Mouse (Mus musculus) hindbrain, postnatal 0 days (tissue): ENCODE results near the gene Bnip3. TPM values are rescaled to one million over a fixed set of nuclear protein-coding genes. Genes with fewer than 3 reads are reported as not detected.

Experiments used
- ATAC-seq: fragments of 200-750 bp; cut with Nextera tagmentation; 2 replicates; pipeline ENCODE4 v1.8.0; 2017; ENCODE audit warnings: mild to moderate bottlenecking, moderate TSS enrichment, moderate library complexity
- DNase-seq: peaks from one replicate; pipeline ENCODE4 v3.0.0-alpha.2; 2015; ENCODE audit warnings: low spot score
- H3K27ac ChIP-seq: fragments of 300-500 bp; sonication (generic); 2 replicates; pipeline ENCODE4 v1.5.1; 2014; ENCODE audit warnings: mild to moderate bottlenecking
- H3K27me3 ChIP-seq: fragments of 300-500 bp; sonication (generic); 2 replicates; pipeline ENCODE4 v1.6.1; 2014; ENCODE audit warnings: low read length, mixed read lengths; ENCODE audit not compliant: insufficient read depth
- H3K36me3 ChIP-seq: fragments of 300-500 bp; sonication (generic); 2 replicates; pipeline ENCODE4 v1.6.1; 2014; ENCODE audit warnings: low read length, mixed read lengths; ENCODE audit not compliant: insufficient read depth
- H3K4me1 ChIP-seq: fragments of 300-500 bp; sonication (generic); 2 replicates; pipeline ENCODE4 v1.6.1; 2014; ENCODE audit warnings: antibody characterized with exemption, low read length, mixed read lengths; ENCODE audit not compliant: insufficient read depth
- H3K4me2 ChIP-seq: fragments of 300-500 bp; sonication (generic); 2 replicates; pipeline ENCODE4 v1.6.1; 2014; ENCODE audit warnings: low read depth, mild to moderate bottlenecking, low read length, moderate library complexity, mixed read lengths
- H3K4me3 ChIP-seq: fragments of 300-500 bp; sonication (generic); 2 replicates; pipeline ENCODE4 v1.5.1; 2014; ENCODE audit warnings: low read length
- H3K9ac ChIP-seq: fragments of 300-500 bp; sonication (generic); replicated peaks from 2 replicates; pipeline ENCODE4 v1.6.1; 2014; ENCODE audit warnings: mild to moderate bottlenecking, low read length, moderate library complexity, mixed read lengths
- H3K9me3 ChIP-seq: fragments of 300-500 bp; sonication (generic); 2 replicates; pipeline ENCODE4 v1.6.1; 2016; ENCODE audit warnings: low read length, mixed read lengths
- CTCF ChIP-seq: IDR thresholded peaks from 2 replicates; pipeline ENCODE4 v1.5.1; 2016; ENCODE audit warnings: antibody characterized with exemption, control low read depth, low read depth
- WGBS: fragments of 180-500 bp; shearing (Covaris S2); extraction: QIAGEN DNeasy Blood & Tissue Kit; methylation state at CpG from one replicate; pipeline ENCODE4 v1.1.7; 2014; 5-methylcytosine and 5-hydroxymethylcytosine counted together
- polyA plus RNA-seq: library from polyadenylated mRNA; unstranded; fragments of >200 nt; fragmentation: Nextera tagmentation; extraction: Ambion mirVana; gene quantifications from 2 replicates; pipeline ENCODE4 v1.2.1, GENCODE M21; 2015
- total RNA-seq: library from RNA; depleted of rRNA; stranded (reverse); fragments of >200 nt; gene quantifications from 2 replicates; pipeline ENCODE4 v1.2.3, GENCODE M21; 2014

The Bnip3 gene
- total and polyA plus RNA-seq, 2 experiments from 2014 or later = 162 to 170 TPM

DNA sequence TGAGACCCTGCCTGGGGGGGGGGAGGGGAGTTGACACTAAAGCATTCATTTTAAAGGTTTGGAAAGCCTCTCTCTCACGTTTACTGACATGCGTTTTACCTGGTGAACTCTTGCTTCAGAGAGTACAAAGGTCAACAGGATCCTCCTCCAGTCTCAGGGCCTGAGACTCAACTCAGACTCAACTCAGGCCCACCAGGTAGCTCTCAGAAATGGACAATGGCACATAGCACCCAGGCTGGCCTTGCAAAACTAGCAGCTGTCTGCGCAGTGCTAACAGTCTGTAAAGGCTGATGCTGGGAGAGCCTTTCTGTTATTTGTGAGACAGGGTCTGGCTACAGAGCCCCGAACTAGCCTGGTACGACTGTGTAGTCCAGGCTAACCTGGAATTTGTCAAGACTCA lies 1.3 kb downstream of the Bnip3 start:
- Histone ChIP-seq H3K4me1 (peaks cover 21% of the 10 kb centered on the region), H3K4me3 (no peak overlapping the region), H3K27ac (no peak overlapping the region), H3K36me3 (no peaks in the 10 kb centered on the region), H3K9ac (no peak overlapping the region), H3K9me3 (no peaks in the 10 kb centered on the region), H3K27me3 (no peaks in the 10 kb centered on the region), H3K4me2 (peak overlapping the region; percentile 60)
- WGBS = 70% methylated on average over 5 of the region's 5 CpGs
- TF ChIP-seq CTCF = no peak
- no peak for DNase-seq
- ATAC-seq = no peak

DNA sequence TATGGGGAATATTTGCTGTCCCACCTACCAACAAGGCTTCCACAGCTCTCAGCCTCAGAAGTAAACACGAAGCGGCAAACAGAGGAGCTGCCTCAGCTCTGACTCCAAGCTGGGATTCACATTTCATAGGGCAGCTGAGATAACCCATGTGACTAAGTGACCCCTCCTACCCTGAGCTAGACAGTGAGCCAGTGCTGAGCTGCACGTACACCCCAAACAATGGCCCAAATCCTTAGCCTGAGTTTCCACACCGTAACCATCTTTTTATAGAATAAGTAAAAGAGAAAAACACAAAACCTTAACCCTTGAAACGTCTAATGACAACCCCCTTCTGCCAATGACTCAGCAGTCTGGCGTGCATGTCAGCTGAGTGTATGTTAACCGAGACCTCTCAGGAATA lies 2.3 kb downstream of the Bnip3 start:
- 7% methylated on average over 7 of the region's 7 CpGs for WGBS
- DNase-seq = peak; percentile 44
- H3K27ac ChIP-seq = no peak overlapping the region; the same call in 1 of the 2 replicates
- H3K4me3 ChIP-seq = peak overlapping the region; percentile 15
- peaks cover 21% of the 10 kb centered on the region for H3K4me1 ChIP-seq
- peak overlapping the region; percentile 60 for H3K4me2 ChIP-seq
- H3K9ac ChIP-seq = no peak overlapping the region
- H3K27me3 ChIP-seq = no peaks in the 10 kb centered on the region
- ATAC-seq = 0 out of 2 replicates have a peak, but pooled peaks have one; percentile 44
- no peak for TF ChIP-seq CTCF
- H3K36me3 ChIP-seq = no peaks in the 10 kb centered on the region
- H3K9me3 ChIP-seq = no peaks in the 10 kb centered on the region

DNA sequence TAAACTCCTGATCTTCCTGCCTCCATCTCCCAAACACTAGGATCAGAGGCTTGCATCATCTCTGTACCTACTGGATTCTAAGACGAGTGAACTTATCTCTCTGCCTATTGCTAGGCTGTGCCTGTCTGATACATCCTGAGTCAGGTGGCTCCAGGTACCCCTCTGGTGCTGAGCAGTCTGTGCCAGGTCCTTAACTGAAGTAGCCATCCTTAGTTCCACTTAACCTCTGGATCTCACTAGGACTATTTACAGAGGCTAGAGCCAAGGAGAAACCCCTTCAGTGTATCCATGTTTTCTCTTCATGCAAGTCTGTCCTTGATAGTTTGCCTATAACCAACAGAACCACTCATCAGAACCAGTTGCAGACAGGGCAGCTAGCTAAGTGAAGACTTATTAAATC lies 2.9 kb downstream of the Bnip3 start:
- H3K27ac ChIP-seq = no peak overlapping the region; the same call in 1 of the 2 replicates
- no peak overlapping the region for H3K4me3 ChIP-seq
- H3K9me3 ChIP-seq = no peaks in the 10 kb centered on the region
- ATAC-seq (no peak), DNase-seq (no peak)
- peak overlapping the region; percentile 60 for H3K4me2 ChIP-seq
- no peaks in the 10 kb centered on the region for H3K27me3 ChIP-seq
- no peak for TF ChIP-seq CTCF
- peaks cover 21% of the 10 kb centered on the region for H3K4me1 ChIP-seq
- H3K36me3 ChIP-seq = no peaks in the 10 kb centered on the region
- WGBS = 97% methylated on average over 1 of the region's 1 CpGs
- H3K9ac ChIP-seq = no peak overlapping the region

- no peak for ATAC-seq
- peaks cover under 1% of the 10 kb centered on the region; the same call in 1 of the 2 replicates for H3K36me3 ChIP-seq
- TF ChIP-seq CTCF = no peak
- DNase-seq = no peak
- H3K27ac ChIP-seq = no peak overlapping the region
- H3K27me3 ChIP-seq = no peaks in the 10 kb centered on the region
- no peak overlapping the region for H3K9ac ChIP-seq
- no peak overlapping the region for H3K4me2 ChIP-seq
- no peak overlapping the region for H3K4me3 ChIP-seq
- peaks cover 15% of the 10 kb centered on the region for H3K4me1 ChIP-seq
- 82% methylated on average over 7 of the region's 7 CpGs for WGBS
- H3K9me3 ChIP-seq = no peaks in the 10 kb centered on the region
These were observed 5.4 kb downstream of the Bnip3 start for GRCm38 (mm10) chr7:138903886-138904435.

GRCm38 (mm10) chr7:138898743-138899142 lies 10.6 kb downstream of the Bnip3 start:
- peaks cover 28% of the 10 kb centered on the region; the same call in 1 of the 2 replicates for H3K36me3 ChIP-seq
- ATAC-seq = no peak
- no peak overlapping the region for H3K4me2 ChIP-seq
- no peaks in the 10 kb centered on the region for H3K4me1 ChIP-seq
- TF ChIP-seq CTCF = no peak
- H3K27ac ChIP-seq = no peak overlapping the region
- no peaks in the 10 kb centered on the region for H3K27me3 ChIP-seq
- 86% methylated on average over 4 of the region's 4 CpGs for WGBS
- no peak for DNase-seq
- H3K9me3 ChIP-seq = no peaks in the 10 kb centered on the region
- no peak overlapping the region for H3K4me3 ChIP-seq
- H3K9ac ChIP-seq = no peak overlapping the region

DNA sequence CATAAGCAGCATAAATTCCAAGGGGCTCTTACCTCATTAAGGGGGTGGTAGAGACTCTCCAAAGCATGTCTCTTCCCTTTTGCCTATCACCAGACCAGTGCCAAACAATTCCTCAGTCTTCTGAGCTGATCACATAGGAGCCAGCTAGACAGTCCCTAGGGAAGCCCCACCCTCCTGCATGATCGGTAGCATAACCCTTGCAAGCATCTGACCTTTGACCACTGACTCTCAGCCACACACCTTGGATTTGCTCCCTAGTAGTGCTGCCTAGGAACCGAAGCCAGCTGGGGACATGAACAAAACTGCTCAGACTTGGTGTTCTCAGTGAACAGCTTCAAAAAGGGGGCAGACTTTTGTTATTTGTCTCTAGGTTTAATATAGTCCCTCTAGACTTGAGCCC lies 11.2 kb downstream of the Bnip3 start:
- Histone ChIP-seq H3K9me3 (no peaks in the 10 kb centered on the region), H3K36me3 (peaks cover 29% of the 10 kb centered on the region; the same call in 1 of the 2 replicates), H3K4me1 (no peaks in the 10 kb centered on the region), H3K27me3 (no peaks in the 10 kb centered on the region), H3K9ac (no peak overlapping the region), H3K4me2 (no peak overlapping the region), H3K4me3 (no peak overlapping the region), H3K27ac (no peak overlapping the region)
- DNase-seq = no peak
- ATAC-seq = no peak
- WGBS = 70% methylated on average over 2 of the region's 2 CpGs
- TF ChIP-seq CTCF = no peak
